Mouse (Mus musculus) liver, embryonic 11.5 days (tissue): ENCODE results near the gene Rubcnl. TPM values are rescaled to one million over a fixed set of nuclear protein-coding genes. Genes with fewer than 3 reads are reported as not detected.

Source experiments
- ATAC-seq: fragments of 200-750 bp; cut with Nextera tagmentation; replicated peaks from 2 replicates; pipeline ENCODE4 v1.8.0; 2017; ENCODE audit warnings: moderate number of reproducible peaks, mild to moderate bottlenecking, moderate TSS enrichment, moderate library complexity; ENCODE audit not compliant: low FRiP score
- DNase-seq: peaks from one replicate; pipeline ENCODE4 v3.0.0-alpha.2; 2017; ENCODE audit warnings: low spot score
- H3K27ac ChIP-seq: fragments of 300-500 bp; sonication (generic); 2 replicates; pipeline ENCODE4 v1.5.1; 2014; ENCODE audit warnings: mild to moderate bottlenecking, low read depth, low read length, control low read depth
- H3K27me3 ChIP-seq: fragments of 300-500 bp; sonication (generic); replicated peaks from 2 replicates; pipeline ENCODE4 v1.6.1; 2014; ENCODE audit warnings: low read length, mixed read lengths; ENCODE audit not compliant: control insufficient read depth, insufficient read depth
- H3K36me3 ChIP-seq: fragments of 300-500 bp; sonication (generic); 2 replicates; pipeline ENCODE4 v1.6.1; 2014; ENCODE audit warnings: mild to moderate bottlenecking, low read length, moderate library complexity, mixed read lengths; ENCODE audit not compliant: control insufficient read depth, insufficient read depth
- H3K4me1 ChIP-seq: fragments of 300-500 bp; sonication (generic); replicated peaks from 2 replicates; pipeline ENCODE4 v1.6.1; 2014; ENCODE audit warnings: low read length, mixed read lengths; ENCODE audit not compliant: control insufficient read depth, insufficient read depth
- H3K4me2 ChIP-seq: fragments of 300-500 bp; sonication (generic); 2 replicates; pipeline ENCODE4 v1.6.1; 2014; ENCODE audit warnings: mild to moderate bottlenecking, control low read depth, moderate library complexity
- H3K4me3 ChIP-seq: fragments of 300-500 bp; sonication (generic); 2 replicates; pipeline ENCODE4 v1.5.1; 2014; ENCODE audit warnings: low read depth, low read length, control low read depth
- H3K9ac ChIP-seq: fragments of 300-500 bp; sonication (generic); 2 replicates; pipeline ENCODE4 v1.6.1; 2014; ENCODE audit warnings: low read depth, low read length, control low read depth
- H3K9me3 ChIP-seq: fragments of 300-500 bp; sonication (generic); 2 replicates; pipeline ENCODE4 v1.6.1; 2016; ENCODE audit warnings: low read length, inconsistent platforms, mixed read lengths; ENCODE audit not compliant: control insufficient read depth
- WGBS: fragments of 180-500 bp; shearing (Covaris S2); extraction: QIAGEN DNeasy Blood & Tissue Kit; methylation state at CpG from one replicate; pipeline ENCODE4 v1.1.7; 2014; 5-methylcytosine and 5-hydroxymethylcytosine counted together
- polyA plus RNA-seq: library from polyadenylated mRNA; unstranded; fragments of >200 nt; fragmentation: Nextera tagmentation; extraction: Ambion mirVana; gene quantifications from 2 replicates; pipeline ENCODE4 v1.2.1, GENCODE M21; 2014

Gene Rubcnl
- 0.26 TPM in 1 of 2 replicates, not detected in the other for polyA plus RNA-seq

GRCm38 (mm10) chr14:75015856-75016714 lies at the start of gene Rubcnl:
Gene Rubcnl, plus strand, starts transcription at chr14:75016027.
- peak within 1 kb of the TSS; percentile 44 for H3K9ac ChIP-seq
- H3K4me3 ChIP-seq, result peak within 1 kb of the TSS; percentile 63
- DNase-seq (peak; percentile 67), ATAC-seq (peak; percentile 59)
- peak within 1 kb of the TSS; percentile 81 for H3K4me2 ChIP-seq
- peaks cover 3% of the 10 kb centered on the region; the same call in 1 of the 2 replicates for H3K4me1 ChIP-seq
- no peaks in the 10 kb centered on the region for H3K36me3 ChIP-seq
- no peaks in the 10 kb centered on the region for H3K9me3 ChIP-seq
- H3K27ac ChIP-seq, result no peak within 1 kb of the TSS
- H3K27me3 ChIP-seq, result no peaks in the 10 kb centered on the region
- 1% methylated on average over 49 of the region's 49 CpGs for WGBS

GRCm38 (mm10) chr14:74972216-74972615 lies 43.6 kb upstream of the Rubcnl start:
- no peak overlapping the region for H3K9ac ChIP-seq
- DNase-seq, result no peak
- peak overlapping the region; percentile 14 for H3K27ac ChIP-seq

GRCm38 (mm10) chr14:74972687-74973086 lies 43.1 kb upstream of the Rubcnl start:
- Histone ChIP-seq H3K4me3 (no peak overlapping the region), H3K4me2 (peak overlapping the region; percentile 13; the same call in 1 of the 2 replicates), H3K36me3 (no peaks in the 10 kb centered on the region), H3K27ac (peak overlapping the region; percentile 14), H3K4me1 (peaks cover 26% of the 10 kb centered on the region), H3K9me3 (no peaks in the 10 kb centered on the region), H3K27me3 (no peaks in the 10 kb centered on the region), H3K9ac (no peak overlapping the region)
- 65% methylated on average over 5 of the region's 5 CpGs for WGBS
- ATAC-seq, result peak; percentile 60
- no peak for DNase-seq

More at GRCm38 (mm10) chr14:74972216-74972615, 43.6 kb upstream of the Rubcnl start:
- no peaks in the 10 kb centered on the region for H3K27me3 ChIP-seq
- H3K4me1 ChIP-seq, result peaks cover 26% of the 10 kb centered on the region
- peak overlapping the region; percentile 13; the same call in 1 of the 2 replicates for H3K4me2 ChIP-seq
- H3K4me3 ChIP-seq, result no peak overlapping the region
- ATAC-seq, result peak; percentile 87
- no peaks in the 10 kb centered on the region for H3K9me3 ChIP-seq
- 10% methylated on average over 3 of the region's 3 CpGs for WGBS
- no peaks in the 10 kb centered on the region for H3K36me3 ChIP-seq

GRCm38 (mm10) chr14:74974136-74974651 lies 41.6 kb upstream of the Rubcnl start:
- 36% methylated on average over 10 of the region's 10 CpGs for WGBS
- Histone ChIP-seq H3K4me1 (peaks cover 26% of the 10 kb centered on the region), H3K36me3 (no peaks in the 10 kb centered on the region), H3K9ac (no peak overlapping the region), H3K27ac (0 out of 2 replicates have a peak overlapping the region, but pooled peaks have one; percentile 50), H3K4me3 (no peak overlapping the region), H3K4me2 (0 out of 2 replicates have a peak overlapping the region, but pooled peaks have one; percentile 13), H3K9me3 (no peaks in the 10 kb centered on the region), H3K27me3 (no peaks in the 10 kb centered on the region)
- DNase-seq (no peak), ATAC-seq (no peak)

GRCm38 (mm10) chr14:74976972-74977371 lies 38.9 kb upstream of the Rubcnl start:
- Histone ChIP-seq H3K4me3 (no peak overlapping the region), H3K36me3 (no peaks in the 10 kb centered on the region), H3K27ac (no peak overlapping the region), H3K4me1 (peaks cover 18% of the 10 kb centered on the region), H3K27me3 (no peaks in the 10 kb centered on the region), H3K9ac (no peak overlapping the region), H3K9me3 (no peaks in the 10 kb centered on the region), H3K4me2 (peak overlapping the region; percentile 35; the same call in 1 of the 2 replicates)
- ATAC-seq, result no peak
- no peak for DNase-seq
- 62% methylated on average over 6 of the region's 6 CpGs for WGBS

GRCm38 (mm10) chr14:74981016-74981415 lies 34.8 kb upstream of the Rubcnl start:
- DNase-seq (no peak), ATAC-seq (no peak)
- Histone ChIP-seq H3K9ac (no peak overlapping the region), H3K9me3 (no peaks in the 10 kb centered on the region), H3K27me3 (no peaks in the 10 kb centered on the region), H3K4me3 (no peak overlapping the region), H3K4me2 (no peak overlapping the region), H3K27ac (no peak overlapping the region), H3K4me1 (no peaks in the 10 kb centered on the region; the same call in 1 of the 2 replicates), H3K36me3 (no peaks in the 10 kb centered on the region)
- 61% methylated on average over 3 of the region's 3 CpGs for WGBS

GRCm38 (mm10) chr14:74983079-74983478 lies 32.7 kb upstream of the Rubcnl start:
- WGBS, result 64% methylated on average over 5 of the region's 5 CpGs

GRCm38 (mm10) chr14:74984817-74985391 lies 30.9 kb upstream of the Rubcnl start:
- Histone ChIP-seq H3K36me3 (no peaks in the 10 kb centered on the region), H3K4me3 (no peak overlapping the region), H3K4me1 (peaks cover 6% of the 10 kb centered on the region), H3K27me3 (no peaks in the 10 kb centered on the region), H3K4me2 (no peak overlapping the region), H3K27ac (no peak overlapping the region), H3K9me3 (no peaks in the 10 kb centered on the region), H3K9ac (no peak overlapping the region)
- DNase-seq, result no peak
- ATAC-seq, result no peak
- WGBS, result 72% methylated on average over 7 of the region's 7 CpGs

More at GRCm38 (mm10) chr14:74983079-74983478, 32.7 kb upstream of the Rubcnl start:
- Histone ChIP-seq H3K27ac (no peak overlapping the region), H3K27me3 (no peaks in the 10 kb centered on the region), H3K4me2 (no peak overlapping the region), H3K9ac (no peak overlapping the region), H3K36me3 (no peaks in the 10 kb centered on the region), H3K4me1 (no peaks in the 10 kb centered on the region), H3K9me3 (no peaks in the 10 kb centered on the region), H3K4me3 (no peak overlapping the region)
- ATAC-seq (no peak), DNase-seq (no peak)
